Mouse (Mus musculus): ENCODE measurements around the gene Emp3.
"Not testable (repeated sequence)": the region's sequence is repeated elsewhere in the genome, so short reads cannot be mapped to it uniquely, and the experiment has no call there.

The Emp3 gene

DNA sequence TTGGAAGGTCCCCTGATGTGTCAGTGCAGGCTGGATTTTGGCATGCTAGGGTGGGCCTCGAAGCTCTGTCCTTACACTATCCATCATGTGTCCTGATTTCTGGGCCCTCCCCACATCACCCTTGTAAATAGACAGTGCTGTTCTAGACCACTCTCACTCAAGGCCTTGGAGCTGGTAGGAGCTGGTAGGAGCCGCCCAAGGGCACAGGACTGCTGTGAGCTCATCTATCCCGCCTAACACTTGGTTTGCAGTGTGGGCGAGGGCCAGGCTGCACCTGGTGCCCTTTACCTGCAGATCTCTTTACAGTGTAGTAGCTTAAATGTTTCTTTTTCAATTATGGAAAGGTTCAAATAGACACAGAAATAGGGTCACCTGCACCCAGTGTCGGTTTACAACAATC is 6.2 kb downstream of the Emp3 start:
- DNase-seq (ENCODE audit: low spot score): no peak

DNA sequence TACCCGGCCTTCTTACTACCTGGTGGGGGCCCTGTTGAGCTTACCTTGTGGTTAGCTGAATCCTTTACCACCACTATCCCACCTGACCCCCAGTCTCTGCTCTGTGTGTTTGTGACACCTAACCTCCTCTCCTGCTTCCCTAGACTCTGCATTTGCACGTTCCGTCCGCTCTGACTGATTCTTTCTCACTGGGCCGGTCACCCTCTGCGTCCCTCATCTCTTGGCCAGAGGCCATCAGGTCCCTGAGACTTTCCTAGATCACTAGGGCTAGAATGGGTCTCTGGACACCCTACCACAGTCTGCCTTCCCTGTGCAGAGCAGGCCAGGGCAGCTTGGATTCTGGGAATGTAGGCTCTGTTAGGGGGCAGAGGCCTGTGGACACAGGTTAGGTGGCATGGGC is 7.1 kb downstream of the Emp3 start:
- DNase-seq (ENCODE audit: low spot score): no peak

DNA sequence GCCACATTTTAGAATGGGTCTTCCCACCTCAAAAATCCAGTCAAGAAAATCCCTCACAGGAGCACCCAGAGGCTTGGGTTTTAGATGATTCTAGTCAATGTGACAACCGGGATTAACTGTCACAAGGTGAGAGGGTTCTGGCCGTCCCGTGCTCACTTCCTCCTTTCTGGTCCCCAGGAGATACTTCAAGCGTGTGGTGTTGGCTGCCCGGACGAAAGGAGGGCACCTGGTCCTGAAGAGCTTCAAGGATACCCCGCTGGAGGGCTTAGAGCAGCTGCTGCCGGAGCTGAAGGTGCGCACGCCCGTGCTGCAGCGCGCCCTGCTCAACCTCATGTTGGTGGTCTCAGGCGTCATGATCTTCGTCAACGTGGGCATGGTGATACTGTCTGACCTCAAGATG is 12.1 kb downstream of the Emp3 start:
- DNase-seq (ENCODE audit: low spot score): no peak

DNA sequence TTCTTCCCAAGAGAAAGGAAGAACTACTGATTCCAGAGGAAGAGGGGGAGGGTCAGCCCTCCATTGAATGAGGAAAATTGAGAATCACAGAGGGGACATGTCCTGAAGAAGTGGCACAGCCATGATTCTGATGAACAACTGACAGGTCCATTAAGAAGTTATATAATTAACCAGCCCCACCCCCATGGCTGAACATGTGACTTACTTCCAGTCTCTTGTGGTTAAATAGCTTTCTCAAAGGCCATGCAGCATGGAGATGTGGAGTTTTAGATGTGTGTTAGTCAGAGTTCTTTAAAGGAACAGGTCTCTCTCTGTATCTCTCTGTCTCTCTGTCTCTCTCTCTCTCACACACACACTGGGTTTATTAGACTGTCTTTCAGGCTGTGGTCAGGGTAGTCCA is 12.8 kb downstream of the Emp3 start:
- no peak for DNase-seq (ENCODE audit: low spot score)

DNA sequence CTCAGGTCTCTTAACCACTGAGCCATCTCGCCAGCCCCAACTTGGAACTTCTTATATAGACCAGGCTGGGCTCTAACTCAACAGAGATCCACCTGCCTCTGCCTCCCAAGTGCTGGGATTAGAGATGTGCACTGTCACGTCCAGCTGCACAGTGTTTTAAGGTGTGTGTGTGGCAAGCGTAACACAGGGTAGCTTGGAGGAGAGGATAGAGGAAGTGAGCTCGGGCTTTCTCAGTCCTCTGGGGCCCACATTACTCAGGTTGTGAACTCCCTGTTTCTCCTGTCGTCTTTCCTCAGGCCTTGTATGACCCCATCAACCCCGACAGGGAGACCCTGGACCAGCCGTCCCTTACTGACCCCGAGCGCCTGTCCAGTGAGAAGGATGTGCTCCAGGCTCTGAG is 14.6 kb downstream of the Emp3 start:
- DNase-seq (ENCODE audit: low spot score): no peak

DNA sequence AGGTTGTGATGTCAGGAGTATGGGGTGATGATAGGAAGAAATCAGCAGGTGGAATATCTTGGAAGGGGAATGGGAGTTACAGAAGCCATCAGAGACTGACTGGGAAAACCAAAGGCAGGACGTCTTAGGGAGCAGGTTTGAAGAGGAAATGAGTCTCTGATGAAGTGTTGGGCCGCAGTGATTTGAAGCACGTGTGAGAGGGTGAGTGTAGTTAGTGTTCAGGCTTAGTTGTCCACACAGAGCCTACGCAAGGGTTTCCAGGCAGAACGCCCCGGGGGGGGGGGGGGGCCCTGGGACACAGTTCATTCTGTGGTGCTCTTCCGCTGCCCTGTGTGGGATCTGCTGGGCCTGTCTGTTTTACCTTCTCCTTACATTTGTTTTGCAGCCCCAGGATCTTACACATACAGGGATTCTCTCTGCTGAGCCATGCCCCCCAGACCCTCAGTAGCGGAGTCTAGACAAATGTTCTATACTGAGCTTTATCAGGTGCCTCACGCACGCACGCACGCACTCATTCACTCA is 18.7 kb downstream of the Emp3 start:
- peak; percentile 12 for DNase-seq (ENCODE audit: low spot score)

DNA sequence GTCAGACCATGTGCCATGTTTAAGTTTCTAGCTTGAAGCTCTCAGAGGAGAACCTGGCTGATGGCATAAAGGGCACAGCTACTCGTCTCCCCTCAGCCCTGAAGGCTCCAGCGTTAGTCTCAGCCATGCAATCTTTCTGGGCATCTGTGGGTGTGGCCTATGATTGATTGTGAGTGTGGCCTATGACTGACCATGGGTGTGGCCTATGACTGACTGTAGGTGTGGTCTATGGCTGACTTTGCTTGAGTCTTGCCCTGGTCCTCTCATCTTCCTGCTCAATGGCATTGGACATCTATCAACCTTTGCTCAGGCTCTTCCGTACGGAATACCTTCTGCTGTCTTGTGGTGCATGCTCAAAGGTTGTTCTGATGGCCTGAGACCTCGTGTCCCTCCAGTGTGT is 19.6 kb downstream of the Emp3 start:
- peak; percentile 64 for DNase-seq (ENCODE audit: low spot score)

DNA sequence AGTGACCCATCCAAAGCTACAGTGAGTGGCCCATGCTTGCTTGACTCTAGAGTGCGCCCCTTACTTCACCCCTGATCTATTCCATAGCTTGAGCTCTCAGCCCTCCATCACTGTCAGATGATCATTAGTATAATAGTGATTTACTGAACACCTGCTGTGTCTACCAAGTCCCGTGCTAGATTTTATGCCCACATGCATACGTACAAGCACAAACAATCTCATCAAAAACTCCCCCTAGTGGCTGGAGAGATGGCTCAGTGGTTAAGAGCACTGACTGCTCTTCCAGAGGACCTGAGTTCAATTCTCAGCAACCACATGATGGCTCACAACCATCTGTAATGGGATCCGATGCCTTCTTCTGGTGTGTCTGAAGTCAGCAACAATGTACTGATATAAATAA is 23.1 kb downstream of the Emp3 start:
- DNase-seq (ENCODE audit: low spot score): peak; percentile 59

DNA sequence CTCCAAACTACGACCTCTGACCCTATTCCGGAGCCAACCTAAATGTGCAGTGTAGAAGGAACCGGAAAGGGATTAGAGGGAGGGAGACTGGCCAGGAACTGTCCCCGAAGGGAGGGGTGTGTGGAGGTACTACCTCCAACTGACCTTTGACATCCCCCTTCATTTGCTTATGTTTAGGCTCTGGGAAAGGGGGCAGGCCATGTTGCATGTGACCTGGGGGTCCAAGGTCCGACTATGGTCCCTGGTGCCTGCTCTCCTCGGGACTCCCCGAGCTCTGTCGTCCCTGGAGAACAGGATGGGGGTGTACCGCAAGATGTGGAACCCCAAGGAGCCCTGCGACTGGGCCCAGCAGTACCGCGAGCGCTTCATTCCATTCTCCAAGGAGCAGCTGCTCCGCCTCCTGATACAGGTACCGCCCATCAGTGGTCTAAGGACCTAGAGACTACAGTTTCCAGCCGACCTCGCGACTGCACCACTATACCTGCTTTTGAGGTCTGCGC is 23.9 kb downstream of the Emp3 start:
- no peak for DNase-seq (ENCODE audit: low spot score)

DNA sequence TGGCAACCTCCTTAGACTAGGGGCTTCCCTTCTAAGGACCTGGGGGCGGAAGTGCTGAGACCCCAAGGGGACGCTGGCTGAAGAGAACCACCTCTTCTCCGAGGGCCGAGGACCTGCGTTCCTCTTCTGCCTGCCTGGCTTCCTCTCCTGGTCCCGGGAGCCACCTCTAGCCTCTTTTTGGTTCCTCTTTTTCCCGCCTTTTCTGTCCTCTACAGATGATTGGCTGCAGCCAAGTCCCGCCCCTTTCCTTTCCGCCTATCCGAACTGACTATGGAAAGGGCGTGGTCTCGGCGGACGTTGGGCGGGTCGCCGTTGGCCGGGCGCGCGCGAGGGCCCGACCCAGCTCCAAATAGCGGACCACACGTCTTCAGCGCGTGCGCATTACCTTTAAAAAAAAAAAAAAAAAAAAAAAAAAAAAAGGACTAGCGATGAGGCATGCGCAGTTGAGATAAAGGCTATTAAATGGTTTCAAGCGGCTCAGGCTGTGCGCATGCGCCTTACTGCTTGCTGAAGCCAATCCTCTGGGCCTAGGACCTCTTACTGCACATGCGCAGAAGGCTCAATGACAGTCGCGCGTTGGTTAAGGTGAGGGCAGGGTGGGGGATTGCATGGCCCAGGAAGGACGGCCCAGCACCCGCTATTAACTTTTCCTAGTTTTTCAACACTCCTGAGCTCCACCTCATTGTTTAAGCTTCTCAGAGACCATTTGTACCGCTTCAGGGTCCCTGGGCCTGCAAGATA is 24.5 kb downstream of the Emp3 start, which contains the start of the genes Syngr4 and Tmem143:
TSS of gene Syngr4 (minus strand) at position 198 of the 741 bp plus-strand sequence.
TSS of gene Tmem143 (plus strand) at position 425 of the 741 bp plus-strand sequence.
- DNase-seq (ENCODE audit: low spot score): peak; percentile 100

DNA sequence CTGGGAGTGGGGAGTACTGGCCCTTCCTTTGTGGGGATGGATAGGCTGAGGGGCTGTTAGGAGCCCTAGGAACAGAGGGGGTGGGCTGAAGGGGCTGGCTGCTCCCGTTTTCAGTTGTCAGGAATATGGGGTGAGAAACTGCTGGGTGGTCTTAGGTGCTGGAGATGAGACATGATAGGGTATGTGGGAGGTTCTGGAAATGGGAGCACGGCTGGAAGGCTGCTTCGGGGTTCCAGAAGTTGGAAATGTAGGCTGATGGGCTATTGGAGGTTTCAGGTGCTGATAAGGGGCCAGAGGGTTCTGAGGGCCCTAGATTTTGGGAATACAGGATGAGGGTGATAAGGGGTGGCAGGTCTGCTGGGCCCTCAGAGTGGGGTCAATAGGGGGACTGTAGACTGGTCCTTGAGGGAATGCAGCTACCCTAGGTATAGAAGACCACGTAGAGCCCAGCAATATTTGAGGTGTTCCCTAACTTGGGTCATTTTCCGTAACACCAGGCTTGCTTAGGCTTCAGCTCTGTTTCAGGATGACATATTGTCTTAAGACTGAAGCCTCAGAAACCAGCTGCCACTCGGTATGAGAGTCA is 25.2 kb downstream of the Emp3 start:
- DNase-seq (ENCODE audit: low spot score): no peak

DNA sequence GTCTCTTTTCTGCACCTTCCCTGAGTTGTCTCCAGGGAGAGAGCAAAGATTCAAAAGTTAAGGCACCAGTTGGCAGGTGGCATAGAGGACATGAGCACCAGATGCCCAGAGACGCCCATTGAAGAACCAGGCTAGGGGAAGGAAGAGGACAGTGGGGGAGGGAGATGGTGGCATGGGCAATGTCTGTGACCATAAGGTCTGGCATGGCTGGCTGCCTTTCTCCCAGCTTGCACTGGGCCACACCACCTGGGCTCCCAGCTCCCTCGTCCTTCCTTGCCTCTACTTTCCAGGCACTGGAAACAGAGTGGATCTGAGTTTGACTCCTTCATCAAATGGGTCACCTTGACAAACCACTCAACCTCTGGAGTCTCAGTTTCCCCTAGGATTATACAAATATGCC is 28.6 kb downstream of the Emp3 start:
- DNase-seq (ENCODE audit: low spot score): no peak

DNA sequence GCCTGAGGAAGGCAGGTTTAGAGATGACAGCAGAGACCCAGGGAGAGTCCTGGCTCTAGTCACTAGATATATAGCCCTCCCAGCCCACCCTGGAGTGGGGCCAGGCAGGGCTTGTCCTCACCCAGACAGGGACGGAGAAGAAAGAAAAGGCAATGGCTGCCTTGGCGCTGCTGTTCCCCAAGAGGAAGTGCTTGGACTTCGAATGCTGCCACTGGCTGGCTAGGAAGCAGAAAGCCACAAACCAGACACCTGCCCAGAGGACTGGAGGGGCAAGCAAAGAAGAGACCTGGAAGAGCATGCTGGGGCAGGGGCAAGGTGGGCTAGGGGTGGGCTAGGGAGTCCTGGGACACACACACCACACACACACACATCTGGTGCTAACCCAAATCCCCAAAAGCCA is 34.0 kb downstream of the Emp3 start:
- no peak for DNase-seq (ENCODE audit: low spot score)

DNA sequence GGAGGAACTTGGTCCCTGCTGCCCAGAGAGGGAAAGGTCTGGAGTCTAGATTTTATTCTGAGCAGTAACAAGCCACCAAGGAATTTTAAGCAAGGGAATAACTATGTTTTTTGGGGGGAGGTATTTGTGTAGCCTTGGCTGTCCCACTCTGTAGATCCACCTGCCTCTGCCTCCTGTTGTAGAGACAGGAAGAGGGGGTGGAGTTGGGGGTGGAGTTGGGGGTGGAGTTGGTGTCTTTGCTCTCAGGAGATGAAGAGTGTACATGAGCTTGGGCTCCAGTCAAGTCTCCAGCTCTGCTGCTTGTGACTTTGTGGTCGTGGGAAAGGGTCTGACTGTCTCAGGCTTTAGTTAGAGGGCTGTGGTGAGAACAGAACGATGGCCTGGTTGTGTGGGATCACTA is 40.2 kb downstream of the Emp3 start:
- no peak for DNase-seq (ENCODE audit: low spot score)

DNA sequence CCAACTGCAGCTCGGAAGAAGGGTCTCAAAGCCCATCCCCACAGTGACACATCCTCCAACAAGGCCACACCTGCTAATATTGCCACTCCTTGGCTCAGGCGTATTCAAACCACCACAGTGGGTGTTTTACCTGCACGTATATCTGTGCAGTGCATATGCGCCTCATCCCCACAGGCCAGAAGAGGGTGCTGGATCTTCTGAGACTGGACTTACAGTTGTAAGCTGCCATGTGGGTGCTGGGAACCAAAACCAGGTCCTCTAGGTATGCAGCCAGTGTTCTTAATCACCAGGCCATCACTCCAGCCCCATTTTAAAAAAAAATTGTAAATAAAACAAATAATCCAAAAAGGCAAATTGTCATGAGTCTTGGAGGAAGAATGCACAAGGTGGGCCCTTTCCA is 40.7 kb downstream of the Emp3 start:
- DNase-seq (ENCODE audit: low spot score): no peak

DNA sequence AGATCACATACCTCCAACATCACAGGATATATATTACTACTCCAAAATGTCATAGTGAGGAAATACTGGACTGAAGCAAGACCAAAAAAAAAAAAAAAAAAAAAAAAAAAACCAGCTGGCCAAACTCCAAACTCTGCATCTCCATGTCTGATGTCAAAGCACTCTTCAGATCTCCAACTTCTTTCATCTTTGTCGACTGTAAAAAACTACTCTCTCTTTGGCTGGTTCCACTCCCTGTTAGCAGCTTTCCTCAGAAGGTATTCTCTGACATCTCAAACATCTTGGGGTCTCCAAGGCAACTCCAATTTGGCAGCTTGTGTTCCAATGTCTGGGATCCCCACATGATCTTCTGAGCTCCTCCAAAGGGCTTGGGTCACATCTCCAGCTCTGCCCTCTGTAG is 42.9 kb downstream of the Emp3 start, which contains the start of gene Grin2d:
TSS of gene Grin2d (minus strand) at position 101 of the 400 bp plus-strand sequence.
- DNase-seq (ENCODE audit: low spot score): not testable (repeated sequence)

DNA sequence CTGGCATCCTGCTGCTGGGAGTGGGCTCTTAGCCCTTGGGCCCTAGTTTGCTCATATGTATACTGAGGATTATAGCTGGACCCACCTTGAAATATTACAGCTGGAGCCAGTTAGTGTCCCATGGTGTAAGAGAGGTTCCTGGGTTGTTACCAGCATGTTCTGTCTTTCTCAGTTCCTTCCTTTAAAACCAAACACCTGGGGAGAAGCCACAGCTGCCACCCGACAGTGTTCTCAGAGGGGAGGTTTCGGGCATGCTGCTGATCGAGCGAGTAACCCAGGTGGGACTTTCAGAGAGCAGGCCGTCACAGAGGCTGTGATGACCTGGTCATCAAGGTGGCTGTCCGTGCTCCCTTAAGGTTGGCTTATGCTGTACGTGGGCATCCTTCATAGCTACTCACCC is 44.3 kb downstream of the Emp3 start:
- DNase-seq (ENCODE audit: low spot score): no peak

DNA sequence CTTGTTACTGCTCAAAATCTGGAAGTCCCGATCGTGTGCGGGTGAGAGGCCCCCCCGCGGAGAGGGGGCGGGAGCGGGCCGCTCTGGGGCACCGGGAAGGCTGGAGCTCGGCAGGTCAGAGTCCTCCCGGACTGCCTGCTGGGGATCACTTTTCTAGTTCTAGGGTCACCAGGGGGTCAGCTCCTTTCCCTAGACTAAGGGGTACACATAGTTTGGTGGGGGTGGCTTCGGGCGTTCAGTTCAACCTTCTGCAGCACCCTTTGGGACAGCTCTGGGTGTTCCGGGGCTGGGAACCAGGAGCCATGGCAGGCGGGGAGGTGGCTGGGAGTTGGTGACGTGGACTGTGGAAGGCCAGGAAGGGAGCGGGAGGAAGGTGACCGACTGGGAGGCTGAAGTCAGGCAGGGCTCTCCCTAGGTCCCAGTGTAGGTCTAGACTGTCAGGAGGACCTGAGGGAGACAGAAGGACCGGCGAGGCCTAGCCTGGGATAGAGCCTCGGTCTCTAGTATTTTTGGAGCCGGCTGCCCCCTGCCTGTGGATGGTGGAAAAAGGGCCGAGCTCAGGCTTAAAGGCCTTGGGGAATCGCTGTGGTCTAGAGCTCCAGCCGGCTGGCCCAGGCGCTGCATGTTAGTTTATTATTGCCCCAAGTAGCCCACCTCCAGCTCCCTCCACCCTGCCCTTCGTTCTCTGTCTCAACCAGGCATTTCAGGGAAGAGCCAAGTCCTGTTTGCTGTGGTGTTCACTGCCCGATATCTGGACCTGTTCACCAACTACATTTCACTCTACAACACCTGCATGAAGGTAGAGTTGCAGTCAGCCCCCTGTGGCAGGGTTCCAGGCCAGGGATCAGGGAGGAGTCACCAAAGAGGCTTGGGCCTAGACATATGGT is 47.9 kb downstream of the Emp3 start:
- peak; percentile 69 for DNase-seq (ENCODE audit: low spot score)

DNA sequence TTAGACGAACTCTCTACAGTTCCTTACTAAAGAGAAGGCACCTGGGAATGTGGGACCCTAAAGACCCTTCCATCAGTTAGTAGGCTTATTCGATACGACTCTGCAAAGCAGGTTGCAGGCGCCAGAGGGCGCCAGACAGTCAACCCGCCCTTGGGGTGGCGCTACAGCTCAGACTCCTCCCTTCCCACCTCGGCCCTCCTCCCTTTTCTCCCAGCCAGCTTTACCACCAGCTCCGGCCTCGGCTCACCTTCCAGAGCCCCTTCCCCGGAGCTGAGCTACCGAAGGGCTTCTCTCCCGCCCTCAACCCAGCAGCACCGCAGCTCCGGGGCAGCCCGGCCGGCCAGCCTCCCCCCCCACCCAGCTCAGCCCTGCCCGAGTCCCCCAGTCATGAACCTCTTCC is 48.6 kb downstream of the Emp3 start, which contains the start of gene Kdelr1:
TSS of gene Kdelr1 (plus strand) at position 149 of the 400 bp plus-strand sequence.
- DNase-seq (ENCODE audit: low spot score): peak; percentile 97

DNA sequence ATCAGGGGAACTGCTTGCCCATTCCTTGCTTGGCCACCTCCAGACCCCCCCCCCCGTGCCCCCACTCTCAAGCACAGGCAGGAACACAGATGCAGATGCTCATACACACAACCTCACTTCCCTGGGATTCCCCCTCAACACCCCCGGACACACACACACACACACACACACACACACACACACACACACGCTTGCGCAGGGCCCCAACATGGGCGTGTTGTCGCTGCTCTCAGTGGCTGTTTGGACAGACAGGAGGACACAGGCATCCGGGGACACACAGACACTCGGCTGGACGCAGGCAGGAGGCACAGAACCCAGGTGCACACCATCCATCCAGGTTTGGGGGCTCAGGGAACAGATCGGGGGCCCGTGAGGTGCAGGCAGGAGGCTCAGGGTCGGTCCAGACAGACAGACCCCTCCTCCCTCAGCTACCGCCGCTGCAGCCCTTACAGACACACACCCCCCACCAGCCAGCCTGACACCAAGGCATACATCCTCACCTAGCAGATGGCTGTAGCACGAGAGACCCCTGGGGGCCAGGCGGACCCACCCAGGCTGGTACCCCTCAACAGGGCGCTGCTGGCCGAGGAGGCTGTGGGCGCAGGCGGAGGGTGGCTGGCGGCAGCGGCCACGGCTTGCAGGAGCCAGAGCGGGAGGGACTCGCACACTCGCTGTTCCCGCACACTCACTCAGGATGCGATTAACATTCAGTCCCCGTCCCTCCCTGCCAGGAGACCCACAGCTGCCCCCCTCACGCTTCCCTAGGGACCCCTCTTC is 50.7 kb downstream of the Emp3 start:
- peak; percentile 30 for DNase-seq (ENCODE audit: low spot score)

DNA sequence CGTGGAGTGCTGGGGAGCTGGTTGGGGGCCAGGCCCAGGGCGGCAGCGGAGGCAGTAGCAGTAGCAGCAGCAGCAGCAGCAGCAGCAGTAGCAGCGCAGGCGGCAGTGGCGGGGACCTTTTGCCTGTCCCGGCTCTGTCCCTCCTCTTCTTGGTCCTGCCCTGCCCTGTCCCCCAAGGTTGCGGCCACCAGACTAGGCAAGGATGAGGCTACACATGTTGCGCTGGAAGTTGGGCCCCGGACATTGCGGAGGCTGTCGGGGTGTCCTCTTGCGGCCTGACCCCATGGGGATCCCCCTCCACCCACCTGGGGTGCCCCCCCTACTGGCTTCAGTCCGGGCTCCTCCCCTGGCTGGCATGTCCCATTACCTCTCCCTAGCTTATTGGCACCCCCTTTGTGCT is 51.4 kb downstream of the Emp3 start:
- no peak for DNase-seq (ENCODE audit: low spot score)

Measured in retina, embryonic 14.5 days (tissue).